Mouse (Mus musculus): ENCODE data around the gene Il3.
"Not testable (repeated sequence)": the region's sequence is repeated elsewhere in the genome, so short reads cannot be mapped to it uniquely, and the experiment has no call there.

- not testable (repeated sequence) for TF ChIP-seq POLR2A (IDR thresholded peaks at IDR 0.05; ENCODE audit: insufficient read length, low read depth); USF1 (IDR thresholded peaks at IDR 0.05; ENCODE audit: low read depth); POLR2AphosphoS2 (IDR thresholded peaks at IDR 0.05; ENCODE audit: insufficient read length, low read depth)
These were observed 30.4 kb upstream of the Il3 start for GRCm38 (mm10) chr11:54297471-54297870.

Measured in myocyte (in vitro differentiated cells).